Mouse (Mus musculus) central nervous system, embryonic 18 days (tissue): ENCODE results near the gene Oaz1. TPM values are rescaled to one million over a fixed set of nuclear protein-coding genes. Genes with fewer than 3 reads are reported as not detected.

Source experiments
- polyA plus RNA-seq: library from polyadenylated mRNA; depleted of rRNA; stranded (reverse); fragments of >200 nt; gene quantifications from 2 replicates; pipeline ENCODE4 v1.2.3, GENCODE M21; 2012; rRNA removed

Gene Oaz1
- 634 and 715 TPM in 2 replicates for polyA plus RNA-seq

GRCm38 (mm10) chr10:80826151-80827062 is at the start of gene Oaz1:
Gene Oaz1, plus strand, starts transcription at chr10:80826656.

GRCm38 (mm10) chr10:80798150-80799006 is 28.1 kb upstream of the Oaz1 start, which contains the start of the genes Sf3a2 and Plekhj1:
Gene Sf3a2, plus strand, starts transcription at chr10:80798198.
Gene Plekhj1, minus strand, starts transcription at chr10:80798626.

DNA sequence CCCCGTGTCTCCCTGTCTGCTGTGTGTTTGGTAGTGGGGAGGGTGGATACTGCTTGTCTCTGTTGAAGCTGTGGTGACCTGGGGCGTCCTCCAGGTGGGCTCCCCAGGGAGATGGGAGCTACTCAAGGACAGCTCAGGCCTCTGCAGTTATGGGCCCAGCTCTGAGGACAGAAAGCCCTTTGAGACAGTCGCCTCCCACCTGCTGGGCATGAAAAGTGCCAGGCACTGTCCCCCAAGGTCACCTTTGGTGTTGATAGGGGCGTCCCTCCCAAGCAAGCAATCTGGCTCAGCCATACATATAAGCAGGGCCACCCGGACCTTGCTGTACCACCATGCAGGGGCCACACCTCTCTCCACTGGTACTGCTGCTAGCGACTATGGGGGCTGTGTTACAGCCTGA is 21.5 kb upstream of the Oaz1 start, which contains the start of gene Amh:
TSS of gene Amh (plus strand) at position 328 of the 400 bp plus-strand sequence.

GRCm38 (mm10) chr10:80813366-80813765 is 13.1 kb upstream of the Oaz1 start, which contains the start of gene Jsrp1:
Gene Jsrp1, minus strand, starts transcription at chr10:80813498.

GRCm38 (mm10) chr10:80843931-80844547 is 17.6 kb downstream of the Oaz1 start, which contains the start of gene Lingo3:
Gene Lingo3, minus strand, starts transcription at chr10:80844039.

DNA sequence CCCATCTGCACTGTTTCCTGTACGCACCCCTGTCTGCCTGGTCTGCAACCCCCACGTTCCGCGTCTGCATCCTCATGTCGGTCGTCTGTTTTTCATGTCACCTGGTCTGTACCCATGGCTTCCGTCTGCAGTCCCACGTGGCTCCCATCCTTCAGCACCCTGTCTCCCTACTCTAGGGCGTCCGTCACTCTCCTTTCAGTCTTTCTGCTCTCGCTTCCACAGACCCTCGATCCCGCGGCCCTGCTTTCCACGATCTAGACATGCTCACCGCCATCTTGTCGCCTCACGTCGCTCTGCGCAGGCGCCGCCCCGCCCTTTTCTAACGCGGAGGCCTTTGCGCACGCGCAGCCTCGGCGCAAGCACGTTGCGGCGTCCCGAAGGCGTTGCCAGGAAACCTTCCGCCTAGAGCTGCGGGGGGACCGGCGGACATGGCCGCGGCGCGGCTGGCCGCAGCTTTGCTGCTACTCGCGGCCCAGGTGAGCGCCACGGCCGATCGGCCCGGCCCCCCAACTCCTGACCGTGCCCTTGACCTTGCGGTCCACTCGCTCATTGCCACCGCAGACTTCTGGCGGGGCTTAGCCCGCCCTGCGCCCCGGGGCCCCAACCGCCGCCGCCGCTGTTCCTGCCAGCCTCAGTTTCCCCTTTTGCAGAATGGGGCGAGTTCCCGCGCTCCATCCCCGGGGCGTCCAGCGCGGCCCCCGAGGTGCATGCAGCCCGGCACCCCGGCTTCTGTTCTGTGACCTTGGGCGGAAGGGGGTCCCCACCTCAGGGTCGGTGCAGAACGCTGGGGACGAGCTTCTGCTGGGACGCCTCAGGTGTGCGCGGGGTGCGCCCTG is 28.7 kb downstream of the Oaz1 start, which contains the start of the genes Lsm7 and Sppl2b:
TSS of gene Lsm7 (minus strand) at position 297 of the 836 bp plus-strand sequence.
TSS of gene Sppl2b (plus strand) at position 363 of the 836 bp plus-strand sequence.

GRCm38 (mm10) chr10:80871581-80871980 is 45.1 kb downstream of the Oaz1 start, which contains the start of gene Tmprss9:
Gene Tmprss9, plus strand, starts transcription at chr10:80871848.

Other genes starting within 250 kb of the Oaz1 start
- 16.9 and 17.9 TPM in 2 replicates for gene Klf16, start 249.3 kb upstream of the Oaz1 start, polyA plus RNA-seq
- 158 and 169 TPM in 2 replicates for gene Abhd17a, start 236.3 kb upstream of the Oaz1 start, polyA plus RNA-seq
- gene Scamp4, start 223.8 kb upstream of the Oaz1 start, polyA plus RNA-seq = 48.0 and 52.2 TPM in 2 replicates
- 7.8 and 8.9 TPM in 2 replicates for gene Adat3, start 223.8 kb upstream of the Oaz1 start, polyA plus RNA-seq
- 3.7 and 4.2 TPM in 2 replicates for gene Gm49322, start 220.6 kb upstream of the Oaz1 start, polyA plus RNA-seq
- gene Csnk1g2, start 203.8 kb upstream of the Oaz1 start, polyA plus RNA-seq = 179 and 190 TPM in 2 replicates
- gene Btbd2, start 169.6 kb upstream of the Oaz1 start, polyA plus RNA-seq = 67.4 and 77.7 TPM in 2 replicates
- 72.1 and 74.4 TPM in 2 replicates for gene Mknk2, start 148.5 kb upstream of the Oaz1 start, polyA plus RNA-seq
- gene Mob3a, start 124.7 kb upstream of the Oaz1 start, polyA plus RNA-seq = 33.3 and 34.2 TPM in 2 replicates
- 82.4 and 83.5 TPM in 2 replicates for gene Izumo4, start 124.5 kb upstream of the Oaz1 start, polyA plus RNA-seq
- gene Ap3d1, start 84.4 kb upstream of the Oaz1 start, polyA plus RNA-seq = 155 and 167 TPM in 2 replicates
- gene Dot1l, start 71.5 kb upstream of the Oaz1 start, polyA plus RNA-seq = 28.5 and 36.1 TPM in 2 replicates
- gene Sf3a2, start 28.5 kb upstream of the Oaz1 start, polyA plus RNA-seq = 60.0 and 71.0 TPM in 2 replicates
- 107 TPM in 2 replicates for gene Plekhj1, start 28.0 kb upstream of the Oaz1 start, polyA plus RNA-seq
- 1.5 and 1.9 TPM in 2 replicates for gene Amh, start 21.4 kb upstream of the Oaz1 start, polyA plus RNA-seq
- gene Jsrp1, start 13.2 kb upstream of the Oaz1 start, polyA plus RNA-seq = 0.63 and 2.8 TPM in 2 replicates
- 14.4 and 14.9 TPM in 2 replicates for gene Lingo3, start 17.4 kb downstream of the Oaz1 start, polyA plus RNA-seq
- 352 and 380 TPM in 2 replicates for gene Lsm7, start 28.6 kb downstream of the Oaz1 start, polyA plus RNA-seq
- gene Sppl2b, start 28.6 kb downstream of the Oaz1 start, polyA plus RNA-seq = 111 and 118 TPM in 2 replicates
- gene Tmprss9, start 45.2 kb downstream of the Oaz1 start, polyA plus RNA-seq = 0.26 and 0.32 TPM in 2 replicates
- gene Timm13, start 74.3 kb downstream of the Oaz1 start, polyA plus RNA-seq = 206 and 221 TPM in 2 replicates
- 54.5 and 57.9 TPM in 2 replicates for gene Lmnb2, start 91.6 kb downstream of the Oaz1 start, polyA plus RNA-seq
- 8.2 and 10.9 TPM in 2 replicates for gene Gadd45b, start 103.4 kb downstream of the Oaz1 start, polyA plus RNA-seq
- gene Gng7, start 188.3 kb downstream of the Oaz1 start, polyA plus RNA-seq = 37.5 and 53.7 TPM in 2 replicates
- 63.0 and 72.2 TPM in 2 replicates for gene Diras1, start 199.0 kb downstream of the Oaz1 start, polyA plus RNA-seq
- 68.4 and 75.8 TPM in 2 replicates for gene Slc39a3, start 210.8 kb downstream of the Oaz1 start, polyA plus RNA-seq
- 265 and 268 TPM in 2 replicates for gene Sgta, start 233.5 kb downstream of the Oaz1 start, polyA plus RNA-seq
- 75.2 and 75.3 TPM in 2 replicates for gene Thop1, start 243.4 kb downstream of the Oaz1 start, polyA plus RNA-seq